In genomic region chr12:92137539-92137938, GRCm38 (mm10) we compare ENCODE assay signal across 23 mouse cellular contexts.
"Had no signal": no experiment of that assay in that cellular context is flagged by ENCODE, and none has a peak within 500 bp of the region (broad histone marks: within the 10 kb centered on the region; RNA-seq: fewer than 3 reads in every experiment).

No protein-coding gene starts in this region.

- H3K4me2 ChIP-seq: heart, embryonic 12.5 days; hindbrain, embryonic 12.5 days; hindbrain, embryonic 14.5 days; intestine, embryonic 15.5 days; limb, embryonic 12.5 days had no signal

- H3K9ac ChIP-seq: heart, embryonic 12.5 days; hindbrain, embryonic 12.5 days; hindbrain, embryonic 14.5 days; intestine, embryonic 15.5 days; limb, embryonic 12.5 days had no signal

- H3K36me3 ChIP-seq: heart, embryonic 10.5 days; heart, embryonic 12.5 days; hindbrain, embryonic 10.5 days; hindbrain, embryonic 12.5 days; intestine, embryonic 15.5 days; limb, embryonic 10.5 days; limb, embryonic 12.5 days had no signal

- ATAC-seq: hindbrain, embryonic 16.5 days; inflammation-experienced regulatory T-cells, adult 6 months; intestine, embryonic 15.5 days; intestine, postnatal 0 days had no signal

- H3K27ac ChIP-seq: heart, embryonic 10.5 days; hindbrain, embryonic 10.5 days; hindbrain, embryonic 12.5 days; hindbrain, embryonic 14.5 days; intestine, embryonic 15.5 days; layer of hippocampus, adult 2 months; left cerebral cortex, adult 2 months; limb, embryonic 10.5 days; limb, embryonic 12.5 days had no signal

- H3K4me3 ChIP-seq: heart, embryonic 10.5 days; heart, embryonic 12.5 days; hindbrain, embryonic 10.5 days; hindbrain, embryonic 12.5 days; intestine, embryonic 15.5 days; layer of hippocampus, adult 2 months; left cerebral cortex, adult 2 months; limb, embryonic 10.5 days; limb, embryonic 12.5 days had no signal

- H3K4me1 ChIP-seq: heart, embryonic 10.5 days; heart, embryonic 12.5 days; hindbrain, embryonic 10.5 days; hindbrain, embryonic 12.5 days; intestine, embryonic 15.5 days; limb, embryonic 10.5 days; limb, embryonic 12.5 days had no signal

- H3K9me3 ChIP-seq: heart, embryonic 10.5 days; heart, embryonic 12.5 days; hindbrain, embryonic 10.5 days; hindbrain, embryonic 12.5 days; intestine, embryonic 15.5 days; limb, embryonic 10.5 days; limb, embryonic 12.5 days had no signal

- H3K27me3 ChIP-seq: heart, embryonic 12.5 days; hindbrain, embryonic 12.5 days; intestine, embryonic 15.5 days; limb, embryonic 12.5 days had no signal

- DNase-seq: gastrocnemius, postnatal 10 days; gastrocnemius, postnatal 25 days; heart, adult 18-20 months; heart, postnatal 10 days; heart, postnatal 4 days; kidney, adult 18-20 months; kidney, adult 8-10 months; kidney, postnatal 10 days; kidney, postnatal 25 days; kidney, postnatal 4 days had no signal
